Mouse (Mus musculus): Measurements from ENCODE around the gene Tmem256.
A peak's percentile ranks its signal among the peaks of the same experiment; 100 is the strongest.

DNA sequence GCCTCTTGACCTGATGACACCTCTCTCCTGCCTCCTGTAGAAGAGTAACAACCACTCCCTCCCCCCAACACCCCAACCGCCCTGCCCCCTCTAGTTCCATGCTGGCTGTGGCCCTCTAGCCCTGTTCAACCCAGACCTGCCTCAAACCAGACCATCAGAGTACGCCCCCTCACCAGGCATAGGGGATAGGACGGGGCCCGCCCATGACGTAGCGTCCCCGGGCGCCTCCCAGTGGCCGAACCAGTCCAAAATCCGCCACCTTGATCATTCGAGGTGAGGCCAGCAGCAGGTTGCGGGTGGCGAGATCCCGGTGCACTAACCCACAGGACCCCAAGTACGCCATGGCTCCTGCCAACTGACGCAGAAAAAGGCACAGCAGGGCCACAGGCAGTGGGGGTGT is 17.0 kb downstream of the Tmem256 start:
- TF ChIP-seq EP300 (IDR thresholded peaks at IDR 0.05; ENCODE audit: insufficient read depth, low read depth, low read length) (0 out of 2 replicates have a peak, but pooled peaks have one; percentile 44), CTCF (IDR thresholded peaks at IDR 0.05; ENCODE audit: low read depth, low read length) (peak; percentile 73), POLR2A (IDR thresholded peaks at IDR 0.05; ENCODE audit: insufficient read depth, low read length) (no peak)
